Mouse (Mus musculus) left cerebral cortex, postnatal 4 days (tissue): Measurements from ENCODE around the gene Cpm. TPM values are rescaled to one million over a fixed set of nuclear protein-coding genes. Genes with fewer than 3 reads are reported as not detected.
"Not testable (repeated sequence)": the region's sequence is repeated elsewhere in the genome, so short reads cannot be mapped to it uniquely, and the experiment has no call there.

ENCODE experiments used
- DNase-seq: peaks from one replicate; pipeline ENCODE4 v3.0.0-alpha.2; 2022
- intact Hi-C: fragments of 180-260 bp; cut with DNase I; formaldehyde crosslinking; loops from one replicate; pipeline ENCODE4 v1.15.1; 2025
- total RNA-seq, 2 experiments: library from RNA; stranded (reverse); gene quantifications; 2 replicates each; pipeline ENCODE4 v1.2.3; 2021

The Cpm gene
- total RNA-seq, 2 experiments from 2014 or later = 1.7 to 2.5 TPM

- intact Hi-C loops = no loop called here
- no peak for DNase-seq
These were observed 23.7 kb upstream of the Cpm start for GRCm38 (mm10) chr10:117605283-117606243.

- no peak for DNase-seq
- intact Hi-C loops = no loop called here
These were observed 22.9 kb upstream of the Cpm start for GRCm38 (mm10) chr10:117606423-117606822.

GRCm38 (mm10) chr10:117607051-117607803, 22.1 kb upstream of the Cpm start:
- intact Hi-C loops = no loop called here
- no peak for DNase-seq

- intact Hi-C loops = no loop called here
- no peak for DNase-seq
These were observed 21.5 kb upstream of the Cpm start for GRCm38 (mm10) chr10:117607804-117608279.

DNA sequence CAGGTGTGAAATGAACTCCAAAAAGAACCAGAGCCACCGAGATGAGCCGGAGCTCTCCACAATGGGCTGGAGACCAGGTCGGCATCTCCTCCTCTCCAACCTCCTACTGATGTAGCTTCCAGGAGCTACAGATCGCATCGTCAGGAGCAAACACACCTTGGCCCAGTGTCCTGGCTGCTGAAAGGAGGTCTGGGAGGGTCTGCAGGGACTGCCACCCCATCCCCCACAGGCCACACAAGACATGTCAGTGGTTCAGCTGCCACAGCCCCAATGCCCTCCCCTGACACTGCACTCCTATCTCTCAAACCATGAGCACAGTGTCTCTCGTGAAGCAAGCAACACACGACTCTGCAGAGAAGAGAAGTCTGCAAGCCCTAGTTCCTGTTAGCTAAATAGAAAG, 20.8 kb upstream of the Cpm start:
- intact Hi-C loops = no loop called here
- no peak for DNase-seq

DNA sequence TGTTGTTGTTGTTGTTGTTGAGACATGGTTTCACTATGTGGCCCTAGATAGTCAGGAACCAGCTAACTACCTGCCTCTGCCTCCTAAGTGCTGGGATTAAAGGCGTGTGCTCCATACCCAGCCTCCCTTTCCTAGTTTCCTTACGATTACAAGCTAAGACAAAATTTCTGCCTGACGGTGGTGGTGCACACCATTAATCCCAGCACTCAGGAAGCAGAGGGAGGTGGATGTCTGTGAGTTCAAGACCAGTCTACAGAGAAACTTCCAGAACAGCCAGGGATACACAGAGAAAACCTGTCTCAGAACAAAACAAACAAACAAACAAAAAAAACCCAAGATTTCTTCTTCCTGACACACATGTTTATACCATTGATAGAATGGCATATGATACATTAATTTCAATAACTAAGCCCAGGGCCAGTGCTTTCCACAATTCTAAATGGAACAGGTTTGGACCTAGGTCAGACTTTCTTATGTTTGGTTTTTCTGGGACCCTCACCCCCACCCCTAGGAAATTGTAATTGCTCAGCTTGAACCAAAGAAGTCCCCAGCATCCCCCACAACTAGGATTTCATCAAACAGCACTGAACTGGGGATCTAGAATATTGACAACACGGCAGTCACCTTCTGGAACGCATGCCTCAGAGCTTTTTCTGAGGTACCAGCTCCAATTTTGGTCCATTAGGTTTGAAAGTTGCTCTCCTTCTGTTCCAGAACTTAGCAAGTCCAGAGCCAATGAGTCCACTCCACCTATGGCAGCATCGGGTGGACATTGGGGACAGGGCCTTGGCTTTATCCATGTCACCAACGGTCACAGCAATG, 20.1 kb upstream of the Cpm start:
- intact Hi-C loops = no loop called here
- DNase-seq = no peak

- DNase-seq = no peak
- intact Hi-C loops = no loop called here
These were observed 19.6 kb upstream of the Cpm start for GRCm38 (mm10) chr10:117609810-117610090.

- intact Hi-C loops = no loop called here
These were observed 19.0 kb upstream of the Cpm start for GRCm38 (mm10) chr10:117610160-117610764.

GRCm38 (mm10) chr10:117610794-117611384, 18.4 kb upstream of the Cpm start:
- no peak for DNase-seq
- intact Hi-C loops = no loop called here

More at GRCm38 (mm10) chr10:117610160-117610764, 19.0 kb upstream of the Cpm start:
- DNase-seq = no peak

DNA sequence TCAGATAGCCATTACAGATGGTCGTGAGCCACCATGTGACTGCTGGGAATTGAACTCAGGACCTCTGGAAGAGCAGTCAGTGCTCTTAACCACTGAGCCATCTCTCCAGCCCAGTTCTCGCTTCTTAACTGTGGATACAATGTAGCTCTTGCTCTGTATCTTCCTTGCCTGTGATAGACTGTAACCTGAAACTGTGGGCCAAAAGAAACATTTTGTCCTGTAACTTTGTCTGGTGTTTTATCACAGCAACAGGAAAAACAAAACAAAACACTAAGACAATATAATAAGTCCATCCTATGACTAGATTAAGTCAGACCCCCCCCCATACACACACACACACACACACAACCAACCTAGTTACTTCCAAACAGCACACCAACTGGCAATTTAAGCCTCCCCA, 17.8 kb upstream of the Cpm start:
- DNase-seq = no peak

DNA sequence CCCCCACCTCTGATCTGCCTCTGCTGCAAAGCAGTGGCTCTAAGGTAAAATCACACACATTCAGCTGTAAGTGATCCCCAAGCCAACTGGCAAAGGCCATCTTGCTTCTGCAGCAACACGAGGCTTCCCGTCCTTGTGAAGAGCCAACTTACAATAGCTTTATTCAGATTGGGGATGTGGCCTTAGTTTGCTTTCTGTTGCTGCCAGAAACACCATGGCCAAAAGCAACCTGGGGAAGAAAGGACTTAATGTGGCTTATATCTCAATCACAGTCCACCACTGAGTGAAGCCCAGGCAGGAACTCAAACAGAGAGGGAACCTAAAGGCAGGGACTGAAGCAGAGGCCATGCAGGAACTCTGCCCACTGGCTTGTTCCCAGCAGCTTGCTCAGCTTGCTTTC, 17.3 kb upstream of the Cpm start:
- intact Hi-C loops = no loop called here
- DNase-seq = no peak

More for the DNA sequence above, 17.8 kb upstream of the Cpm start:
- intact Hi-C loops = no loop called here

DNA sequence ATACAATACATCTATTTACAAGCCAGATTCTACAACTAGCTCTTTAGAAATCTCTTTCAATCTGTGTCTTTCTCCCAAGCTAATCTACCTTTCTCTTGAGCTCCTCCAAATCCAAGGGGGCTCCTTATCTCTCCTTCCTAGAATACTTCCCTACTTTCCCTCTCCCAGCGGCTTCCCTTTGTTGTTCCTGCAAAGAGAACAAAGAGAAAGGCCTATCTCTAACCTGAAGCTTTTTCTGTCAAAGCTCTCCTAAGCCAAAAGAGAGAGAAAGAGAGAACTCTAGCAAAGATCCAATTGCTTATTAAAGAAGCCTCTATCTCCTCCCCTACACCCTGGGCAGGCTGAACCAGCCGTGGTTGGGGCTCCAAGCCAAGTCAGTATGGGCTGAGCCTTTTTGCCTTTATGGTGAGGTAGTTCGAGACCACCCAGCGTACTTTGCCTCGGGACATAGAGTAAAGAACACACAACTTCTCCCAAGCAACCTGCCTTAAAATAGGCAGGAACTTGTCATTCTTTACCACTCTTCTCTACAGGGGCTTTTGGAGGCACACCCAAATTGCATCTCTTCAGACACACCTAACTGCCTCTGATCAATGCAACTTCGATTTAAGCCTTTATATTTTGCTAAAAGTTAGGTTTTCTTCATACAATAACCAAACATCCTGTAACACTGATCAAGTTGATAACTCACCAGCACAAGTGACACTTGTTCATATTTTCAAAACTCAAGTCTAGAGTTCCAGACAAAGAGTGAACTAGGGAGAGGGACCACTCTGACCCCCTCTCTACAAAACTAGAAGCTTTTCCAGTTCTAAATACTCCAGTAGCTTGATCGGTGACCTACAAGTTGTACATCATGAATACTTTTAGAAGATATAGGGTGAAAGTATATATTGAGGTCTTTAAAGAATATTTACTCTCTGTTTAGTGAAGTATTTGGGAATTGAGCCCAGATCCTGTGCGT, 16.4 kb upstream of the Cpm start:
- no peak for DNase-seq
- intact Hi-C loops = no loop called here

DNA sequence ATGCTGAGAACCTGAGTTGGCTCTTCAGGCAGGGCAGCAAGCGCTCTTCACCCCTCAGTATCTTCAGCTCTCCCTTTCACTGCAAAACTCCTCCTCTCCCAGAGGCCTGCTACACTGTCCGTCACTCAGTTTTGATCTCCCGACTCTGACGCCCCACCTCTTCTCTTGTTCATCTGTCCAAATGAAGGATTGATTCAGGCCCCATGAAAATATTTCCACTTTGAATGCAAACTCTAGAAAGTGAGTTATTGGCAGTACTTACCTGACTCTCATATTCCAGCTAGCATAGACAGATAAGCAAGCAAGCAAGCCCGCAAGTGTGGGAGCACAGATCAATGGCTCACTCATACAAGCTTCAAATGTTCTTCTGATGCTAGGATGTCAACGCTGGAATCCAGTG, 15.3 kb upstream of the Cpm start:
- DNase-seq = no peak
- intact Hi-C loops = no loop called here

GRCm38 (mm10) chr10:117614387-117614786, 14.9 kb upstream of the Cpm start:
- intact Hi-C loops = no loop called here
- DNase-seq = no peak

GRCm38 (mm10) chr10:117615239-117615638, 14.1 kb upstream of the Cpm start:
- intact Hi-C loops = no loop called here
- no peak for DNase-seq

- intact Hi-C loops = no loop called here
These were observed 13.6 kb upstream of the Cpm start for GRCm38 (mm10) chr10:117615746-117616145.

DNA sequence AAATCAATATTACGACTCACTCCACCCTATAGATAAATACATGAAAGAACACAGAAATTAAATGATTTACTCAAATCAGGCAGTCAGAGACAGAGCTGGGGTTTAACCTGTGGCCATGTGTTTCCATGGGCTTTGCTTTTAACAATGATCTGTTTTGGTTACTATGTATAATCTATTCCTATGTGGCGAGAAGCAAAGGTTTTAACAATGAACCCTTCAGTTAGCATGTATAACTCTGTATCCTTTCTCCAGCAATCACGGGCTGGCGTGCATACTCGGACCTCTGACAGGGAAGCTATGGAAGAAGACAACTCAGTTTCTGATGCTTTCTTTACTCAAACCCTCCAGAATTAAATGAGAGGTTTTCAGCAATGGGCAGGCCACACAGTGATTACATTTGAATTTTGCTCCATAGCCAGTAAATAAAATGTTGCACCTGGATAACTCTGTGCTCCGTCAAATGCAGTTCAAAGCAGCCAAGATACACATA, 13.1 kb upstream of the Cpm start:
- DNase-seq = no peak
- intact Hi-C loops = no loop called here

More at GRCm38 (mm10) chr10:117615746-117616145, 13.6 kb upstream of the Cpm start:
- DNase-seq = no peak

DNA sequence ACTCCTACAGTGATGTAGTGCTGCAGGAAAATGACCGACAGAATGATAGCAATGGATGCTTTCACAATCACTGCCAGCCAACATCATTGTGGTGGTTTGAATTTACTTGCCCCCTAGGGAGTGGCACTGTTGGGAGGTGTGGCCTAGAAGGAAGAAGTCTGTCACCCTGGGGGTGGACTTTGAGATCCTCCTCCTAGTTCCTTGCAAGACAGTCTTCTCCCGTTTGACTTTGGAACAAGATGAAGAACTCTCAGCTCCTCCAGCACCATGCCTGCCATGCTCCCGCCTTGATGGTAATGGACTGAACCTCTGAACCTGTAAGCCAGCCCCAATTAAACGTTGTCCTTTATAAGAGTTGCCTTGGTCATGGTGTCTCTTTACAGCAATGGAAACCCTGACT, 12.5 kb upstream of the Cpm start:
- intact Hi-C loops = not testable (repeated sequence)

More for the DNA sequence above, 12.5 kb upstream of the Cpm start:
- DNase-seq = not testable (repeated sequence)
